Mouse (Mus musculus) liver, embryonic 12.5 days (tissue): ENCODE data around the gene Lmbr1. TPM values are rescaled to one million over a fixed set of nuclear protein-coding genes. Genes with fewer than 3 reads are reported as not detected.

Experiments used
- ATAC-seq: fragments of 200-750 bp; cut with Nextera tagmentation; 2 replicates; pipeline ENCODE4 v1.8.0; 2017; ENCODE audit warnings: moderate number of reproducible peaks, mild to moderate bottlenecking, moderate library complexity
- H3K27ac ChIP-seq: fragments of 300-500 bp; sonication (generic); 2 replicates; pipeline ENCODE4 v1.5.1; 2016; ENCODE audit warnings: mild to moderate bottlenecking
- H3K27me3 ChIP-seq: fragments of 300-500 bp; sonication (generic); replicated peaks from 2 replicates; pipeline ENCODE4 v1.6.1; 2016; ENCODE audit warnings: mild to moderate bottlenecking, moderate library complexity
- H3K36me3 ChIP-seq: fragments of 300-500 bp; sonication (generic); 2 replicates; pipeline ENCODE4 v1.6.1; 2016; ENCODE audit warnings: mild to moderate bottlenecking, moderate library complexity
- H3K4me1 ChIP-seq: fragments of 300-500 bp; sonication (generic); 2 replicates; pipeline ENCODE4 v1.6.1; 2016
- H3K4me2 ChIP-seq: fragments of 300-500 bp; sonication (generic); 2 replicates; pipeline ENCODE4 v1.6.1; 2016; ENCODE audit warnings: mild to moderate bottlenecking, moderate library complexity
- H3K4me3 ChIP-seq: fragments of 300-500 bp; sonication (generic); 2 replicates; pipeline ENCODE4 v1.5.1; 2016; ENCODE audit warnings: mild to moderate bottlenecking, moderate library complexity
- H3K9ac ChIP-seq: fragments of 300-500 bp; sonication (generic); 2 replicates; pipeline ENCODE4 v1.6.1; 2016; ENCODE audit warnings: mild to moderate bottlenecking, moderate library complexity
- H3K9me3 ChIP-seq: fragments of 300-500 bp; sonication (generic); replicated peaks from 2 replicates; pipeline ENCODE4 v1.6.1; 2016; ENCODE audit warnings: mild to moderate bottlenecking, moderate library complexity
- WGBS: fragments of 180-500 bp; shearing (Covaris S2); methylation state at CpG from one replicate; pipeline ENCODE4 v1.1.7; 2016; ENCODE audit not compliant: insufficient replicate concordance; 5-methylcytosine and 5-hydroxymethylcytosine counted together
- microRNA-seq: library from miRNA; unstranded; fragments of <30 nt; microRNA quantifications from one replicate; pipeline ENCODE4, GENCODE M21; 2017
- polyA plus RNA-seq: library from polyadenylated mRNA; unstranded; fragments of >200 nt; fragmentation: Nextera tagmentation; extraction: Ambion mirVana; gene quantifications from 2 replicates; pipeline ENCODE4 v1.2.1, GENCODE M21; 2016

The Lmbr1 gene
- polyA plus RNA-seq, 1 experiment from 2014 or later = 3.9 TPM

DNA sequence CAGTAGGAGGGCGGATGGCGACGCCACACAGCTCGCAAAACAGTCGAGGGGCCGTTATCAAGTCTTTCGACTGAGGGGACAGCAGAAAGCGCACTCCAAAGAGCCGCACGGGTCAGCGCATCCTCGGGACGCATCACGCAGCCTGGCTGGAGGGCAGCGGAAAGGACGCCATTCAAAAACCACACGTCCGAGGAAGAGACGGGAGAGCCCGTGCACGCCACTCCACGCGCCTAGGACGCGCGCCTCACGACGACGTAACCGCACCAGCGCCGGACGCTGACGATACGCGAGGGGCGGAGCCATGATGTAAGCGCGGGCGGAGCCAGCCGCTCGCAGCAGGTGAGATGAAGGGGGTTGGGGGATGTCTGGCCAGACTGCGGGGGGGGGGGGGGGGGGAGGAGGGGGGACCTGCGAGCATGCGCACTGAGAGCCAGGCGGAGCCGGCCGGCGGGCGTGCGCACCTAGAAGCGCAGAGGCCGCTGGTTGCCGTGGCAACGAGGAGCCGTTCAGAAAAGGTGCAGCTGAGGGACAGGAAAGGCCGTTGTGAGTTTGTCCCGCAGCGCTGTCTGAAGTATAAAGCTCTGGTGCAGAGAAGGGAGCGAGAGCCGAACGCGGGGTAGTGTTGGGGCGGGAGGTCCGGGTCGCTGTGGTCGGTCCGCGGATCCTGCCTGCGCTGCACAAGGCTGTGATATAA, 182.5 kb downstream of the Lmbr1 start, which contains the start of gene Rnf32:
Rnf32 (plus strand) TSS at position 423 of the 694 bp plus-strand sequence.
- Histone ChIP-seq H3K36me3 (no peaks in the 10 kb centered on the region), H3K4me2 (peak within 1 kb of the TSS; percentile 83), H3K27me3 (peaks cover 36% of the 10 kb centered on the region), H3K4me3 (peak within 1 kb of the TSS; percentile 57), H3K9me3 (no peaks in the 10 kb centered on the region), H3K4me1 (peaks cover 14% of the 10 kb centered on the region), H3K9ac (peak within 1 kb of the TSS; percentile 56), H3K27ac (no peak within 1 kb of the TSS)
- 1% methylated on average over 65 of the region's 70 CpGs for WGBS
- ATAC-seq = peak; percentile 87

DNA sequence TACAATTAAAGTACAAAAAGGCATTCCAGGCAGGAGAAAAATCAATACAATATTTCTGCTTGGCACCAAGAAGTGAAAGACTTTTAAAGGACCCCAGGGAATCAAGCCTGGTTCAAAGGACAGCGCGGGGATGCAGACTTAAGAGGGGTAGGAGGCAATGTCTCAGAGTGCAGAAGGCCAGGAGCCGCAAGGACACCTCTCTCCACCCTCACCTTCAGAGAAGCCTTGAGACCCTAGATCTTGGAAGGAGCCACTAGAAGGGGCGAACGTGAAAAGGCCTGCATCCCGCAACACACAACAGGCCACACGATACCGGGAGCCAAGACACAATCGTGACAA, 183.0 kb downstream of the Lmbr1 start:
- Histone ChIP-seq H3K36me3 (no peaks in the 10 kb centered on the region), H3K27me3 (peaks cover 36% of the 10 kb centered on the region), H3K9me3 (no peaks in the 10 kb centered on the region), H3K4me1 (peaks cover 14% of the 10 kb centered on the region), H3K4me2 (peak overlapping the region; percentile 83), H3K27ac (no peak overlapping the region), H3K4me3 (peak overlapping the region; percentile 57), H3K9ac (peak overlapping the region; percentile 56)
- ATAC-seq = peak; percentile 38
- WGBS = 13% methylated on average over 9 of the region's 9 CpGs

DNA sequence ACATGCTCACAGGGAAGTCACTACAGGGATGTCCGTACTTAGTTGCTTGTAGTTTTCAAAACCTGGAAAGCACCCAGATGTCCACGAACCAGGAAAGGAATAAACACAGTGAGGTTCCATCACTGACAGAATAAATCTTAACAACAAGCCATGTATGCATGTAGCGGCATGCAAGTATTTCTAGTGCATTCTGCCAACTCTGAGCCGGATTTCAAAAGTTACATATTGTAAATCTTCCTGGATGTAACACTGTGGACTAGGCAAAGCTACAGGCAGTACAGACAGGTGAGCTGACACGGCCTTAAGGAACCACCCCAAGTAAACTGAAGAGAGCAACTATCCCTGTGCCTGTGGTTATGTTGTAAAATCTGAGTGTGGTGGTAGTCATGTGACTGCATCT, 191.4 kb downstream of the Lmbr1 start:
- no peak overlapping the region for H3K4me3 ChIP-seq
- no peaks in the 10 kb centered on the region for H3K4me1 ChIP-seq
- ATAC-seq = no peak
- H3K27ac ChIP-seq = no peak overlapping the region
- no peak overlapping the region for H3K4me2 ChIP-seq
- no peaks in the 10 kb centered on the region for H3K27me3 ChIP-seq
- no peak overlapping the region for H3K9ac ChIP-seq
- no peaks in the 10 kb centered on the region for H3K9me3 ChIP-seq
- H3K36me3 ChIP-seq = no peaks in the 10 kb centered on the region
- WGBS = 66% methylated on average over 5 of the region's 5 CpGs

Small RNA genes within 50 kb of the gene (microRNA-seq; reads per million reads assigned to microRNA genes)
- not detected for gene Gm23801

Other genes starting within 250 kb of the Lmbr1 start
- 0.33 and 0.46 TPM in 2 replicates for gene Rnf32, start 182.4 kb downstream of the Lmbr1 start, polyA plus RNA-seq
- gene Nom1, start 56.3 kb upstream of the Lmbr1 start, polyA plus RNA-seq = 29.9 and 30.0 TPM in 2 replicates
- gene Mnx1, start 100.1 kb upstream of the Lmbr1 start, polyA plus RNA-seq = not detected in 2 replicates
- 28.2 and 28.7 TPM in 2 replicates for gene Ube3c, start 190.9 kb upstream of the Lmbr1 start, polyA plus RNA-seq